Mouse (Mus musculus) liver, embryonic 15.5 days (tissue): ENCODE results near the gene Nadk. TPM values are rescaled to one million over a fixed set of nuclear protein-coding genes. Genes with fewer than 3 reads are reported as not detected.

Experiments used
- ATAC-seq: fragments of 200-750 bp; cut with Nextera tagmentation; 2 replicates; pipeline ENCODE4 v1.8.0; 2017; ENCODE audit warnings: moderate number of reproducible peaks, mild to moderate bottlenecking, moderate library complexity; ENCODE audit not compliant: insufficient read depth
- H3K27ac ChIP-seq: fragments of 300-500 bp; sonication (generic); replicated peaks from 2 replicates; pipeline ENCODE4 v1.5.1; 2015; ENCODE audit warnings: mild to moderate bottlenecking, inconsistent platforms
- H3K27me3 ChIP-seq: fragments of 300-500 bp; sonication (generic); 2 replicates; pipeline ENCODE4 v1.6.1; 2015; ENCODE audit warnings: mild to moderate bottlenecking, inconsistent platforms
- H3K36me3 ChIP-seq: fragments of 300-500 bp; sonication (generic); replicated peaks from 2 replicates; pipeline ENCODE4 v1.6.1; 2015; ENCODE audit warnings: moderate library complexity, mild to moderate bottlenecking, inconsistent platforms
- H3K4me1 ChIP-seq: fragments of 300-500 bp; sonication (generic); replicated peaks from 2 replicates; pipeline ENCODE4 v1.6.1; 2015; ENCODE audit warnings: inconsistent platforms
- H3K4me2 ChIP-seq: fragments of 300-500 bp; sonication (generic); 2 replicates; pipeline ENCODE4 v1.6.1; 2015; ENCODE audit warnings: moderate library complexity, mild to moderate bottlenecking, inconsistent platforms
- H3K4me3 ChIP-seq: fragments of 300-500 bp; sonication (generic); replicated peaks from 2 replicates; pipeline ENCODE4 v1.5.1; 2015; ENCODE audit warnings: mild to moderate bottlenecking, inconsistent platforms
- H3K9ac ChIP-seq: fragments of 300-500 bp; sonication (generic); 2 replicates; pipeline ENCODE4 v1.6.1; 2015; ENCODE audit warnings: moderate library complexity, mild to moderate bottlenecking, inconsistent platforms
- H3K9me3 ChIP-seq: fragments of 300-500 bp; sonication (generic); replicated peaks from 2 replicates; pipeline ENCODE4 v1.6.1; 2016; ENCODE audit warnings: inconsistent platforms
- WGBS: fragments of 180-500 bp; shearing (Covaris S2); methylation state at CpG from one replicate; pipeline ENCODE4 v1.1.7; 2015; ENCODE audit warnings: mixed read lengths; ENCODE audit not compliant: insufficient replicate concordance; 5-methylcytosine and 5-hydroxymethylcytosine counted together
- polyA plus RNA-seq: library from polyadenylated mRNA; unstranded; fragments of >200 nt; fragmentation: Nextera tagmentation; extraction: Ambion mirVana; gene quantifications from 2 replicates; pipeline ENCODE4 v1.2.1, GENCODE M21; 2015

The Nadk gene
- polyA plus RNA-seq, 1 experiment from 2014 or later: 46.9 TPM

- Histone ChIP-seq H3K9me3 (no peaks in the 10 kb centered on the region), H3K36me3 (peaks cover 84% of the 10 kb centered on the region), H3K9ac (no peak overlapping the region), H3K27me3 (no peaks in the 10 kb centered on the region), H3K27ac (no peak overlapping the region), H3K4me1 (peaks cover 18% of the 10 kb centered on the region), H3K4me2 (no peak overlapping the region), H3K4me3 (no peak overlapping the region)
- no peak for ATAC-seq
- WGBS: 46% methylated on average over 1 of the region's 1 CpGs
Observed at GRCm38 (mm10) chr4:155555464-155555863, 6.7 kb upstream of the Nadk start.

GRCm38 (mm10) chr4:155559454-155559853, 2.7 kb upstream of the Nadk start:
- WGBS: 24% methylated on average over 6 of the region's 6 CpGs
- no peak overlapping the region for H3K27ac ChIP-seq
- peaks cover 53% of the 10 kb centered on the region for H3K36me3 ChIP-seq

GRCm38 (mm10) chr4:155560932-155561331, 1.2 kb upstream of the Nadk start:
- ATAC-seq: no peak
- no peak overlapping the region for H3K9ac ChIP-seq
- no peak overlapping the region for H3K4me2 ChIP-seq
- peaks cover 60% of the 10 kb centered on the region for H3K4me1 ChIP-seq
- 68% methylated on average over 2 of the region's 2 CpGs for WGBS
- H3K27ac ChIP-seq: peak overlapping the region; percentile 64
- no peaks in the 10 kb centered on the region for H3K27me3 ChIP-seq
- no peaks in the 10 kb centered on the region for H3K9me3 ChIP-seq
- peaks cover 38% of the 10 kb centered on the region for H3K36me3 ChIP-seq
- no peak overlapping the region for H3K4me3 ChIP-seq

More at GRCm38 (mm10) chr4:155559454-155559853, 2.7 kb upstream of the Nadk start:
- Histone ChIP-seq H3K27me3 (no peaks in the 10 kb centered on the region), H3K9ac (no peak overlapping the region), H3K4me2 (no peak overlapping the region), H3K4me3 (no peak overlapping the region), H3K4me1 (peaks cover 48% of the 10 kb centered on the region), H3K9me3 (no peaks in the 10 kb centered on the region)
- no peak for ATAC-seq

GRCm38 (mm10) chr4:155562725-155563399, 684 bp downstream of the Nadk start:
- Histone ChIP-seq H3K4me1 (peaks cover 73% of the 10 kb centered on the region), H3K9ac (peak overlapping the region; percentile 45), H3K27ac (peak overlapping the region; percentile 89), H3K9me3 (no peaks in the 10 kb centered on the region), H3K27me3 (no peaks in the 10 kb centered on the region), H3K36me3 (peaks cover 23% of the 10 kb centered on the region), H3K4me3 (peak overlapping the region; percentile 83), H3K4me2 (peak overlapping the region; percentile 93)
- 5% methylated on average over 19 of the region's 19 CpGs for WGBS
- no peak for ATAC-seq

GRCm38 (mm10) chr4:155563400-155564231, 1.4 kb downstream of the Nadk start:
- ATAC-seq: peak; percentile 95
- H3K36me3 ChIP-seq: peaks cover 20% of the 10 kb centered on the region
- H3K27ac ChIP-seq: peak overlapping the region; percentile 89
- H3K4me3 ChIP-seq: peak overlapping the region; percentile 83
- H3K4me2 ChIP-seq: peak overlapping the region; percentile 93
- no peaks in the 10 kb centered on the region for H3K27me3 ChIP-seq
- no peaks in the 10 kb centered on the region for H3K9me3 ChIP-seq
- H3K9ac ChIP-seq: peak overlapping the region; percentile 85
- WGBS: under 1% methylated on average over 69 of the region's 69 CpGs
- H3K4me1 ChIP-seq: peaks cover 76% of the 10 kb centered on the region

GRCm38 (mm10) chr4:155564315-155565069, 2.3 kb downstream of the Nadk start:
- WGBS: 8% methylated on average over 20 of the region's 20 CpGs
- peaks cover 11% of the 10 kb centered on the region for H3K36me3 ChIP-seq

GRCm38 (mm10) chr4:155566555-155566954, 4.4 kb downstream of the Nadk start:
- ATAC-seq: no peak

More at GRCm38 (mm10) chr4:155564315-155565069, 2.3 kb downstream of the Nadk start:
- Histone ChIP-seq H3K27ac (peak overlapping the region; percentile 89), H3K9ac (peak overlapping the region; percentile 85), H3K9me3 (no peaks in the 10 kb centered on the region), H3K4me1 (peaks cover 73% of the 10 kb centered on the region), H3K27me3 (no peaks in the 10 kb centered on the region), H3K4me3 (peak overlapping the region; percentile 83), H3K4me2 (peak overlapping the region; percentile 93)
- ATAC-seq: no peak

GRCm38 (mm10) chr4:155568170-155568569, 6.0 kb downstream of the Nadk start:
- H3K4me1 ChIP-seq: peaks cover 63% of the 10 kb centered on the region
- no peak overlapping the region for H3K4me3 ChIP-seq
- no peaks in the 10 kb centered on the region for H3K9me3 ChIP-seq
- no peak overlapping the region for H3K9ac ChIP-seq
- WGBS: 11% methylated on average over 2 of the region's 2 CpGs
- no peak overlapping the region for H3K4me2 ChIP-seq
- ATAC-seq: no peak
- H3K36me3 ChIP-seq: no peaks in the 10 kb centered on the region
- H3K27ac ChIP-seq: no peak overlapping the region; the same call in 1 of the 2 replicates
- H3K27me3 ChIP-seq: no peaks in the 10 kb centered on the region

More at GRCm38 (mm10) chr4:155566555-155566954, 4.4 kb downstream of the Nadk start:
- no peaks in the 10 kb centered on the region for H3K36me3 ChIP-seq
- 62% methylated on average over 8 of the region's 8 CpGs for WGBS
- peaks cover 69% of the 10 kb centered on the region for H3K4me1 ChIP-seq
- no peak overlapping the region for H3K27ac ChIP-seq
- H3K9me3 ChIP-seq: no peaks in the 10 kb centered on the region
- H3K4me2 ChIP-seq: no peak overlapping the region
- H3K9ac ChIP-seq: no peak overlapping the region
- no peaks in the 10 kb centered on the region for H3K27me3 ChIP-seq
- no peak overlapping the region for H3K4me3 ChIP-seq

- Histone ChIP-seq H3K27ac (peak overlapping the region; percentile 60), H3K9me3 (no peaks in the 10 kb centered on the region), H3K36me3 (no peaks in the 10 kb centered on the region), H3K9ac (no peak overlapping the region), H3K4me3 (no peak overlapping the region), H3K27me3 (no peaks in the 10 kb centered on the region), H3K4me1 (peaks cover 69% of the 10 kb centered on the region), H3K4me2 (0 out of 2 replicates have a peak overlapping the region, but pooled peaks have one; percentile 4)
- 68% methylated on average over 7 of the region's 7 CpGs for WGBS
- peak; percentile 54; the same call in 1 of the 2 replicates for ATAC-seq
Observed at GRCm38 (mm10) chr4:155568632-155569370, 6.6 kb downstream of the Nadk start.

GRCm38 (mm10) chr4:155569818-155570217, 7.6 kb downstream of the Nadk start:
- no peak overlapping the region for H3K4me3 ChIP-seq
- H3K27ac ChIP-seq: peak overlapping the region; percentile 4
- ATAC-seq: no peak
- WGBS: 69% methylated on average over 6 of the region's 6 CpGs
- no peaks in the 10 kb centered on the region for H3K27me3 ChIP-seq
- no peak overlapping the region for H3K9ac ChIP-seq
- H3K4me2 ChIP-seq: no peak overlapping the region
- H3K4me1 ChIP-seq: peaks cover 65% of the 10 kb centered on the region
- H3K36me3 ChIP-seq: no peaks in the 10 kb centered on the region
- no peaks in the 10 kb centered on the region for H3K9me3 ChIP-seq
